Mouse (Mus musculus) midbrain, embryonic 11.5 days (tissue): ENCODE measurements at regions not wholly inside any gene's neighbourhood (a gene's known extent, or its start where the extent isn't known, plus 50 kb on each side); places are given as distances from the start of the nearest gene placed in this dataset.
A peak's percentile ranks its signal among the peaks of the same experiment; 100 is the strongest.

Experiments
- ATAC-seq: fragments of 200-750 bp; cut with Nextera tagmentation; 2 replicates; pipeline ENCODE4 v1.8.0; 2017; ENCODE audit warnings: moderate TSS enrichment, moderate library complexity; ENCODE audit not compliant: low FRiP score
- DNase-seq: peaks from one replicate; pipeline ENCODE4 v3.0.0; 2015; ENCODE audit warnings: low spot score; ENCODE audit errors: missing footprints
- H3K27ac ChIP-seq: fragments of 300-500 bp; sonication (generic); 2 replicates; pipeline ENCODE4 v1.5.1; 2014; ENCODE audit warnings: low read depth, low read length
- H3K27me3 ChIP-seq: fragments of 300-500 bp; sonication (generic); 2 replicates; pipeline ENCODE4 v1.6.1; 2014; ENCODE audit warnings: mild to moderate bottlenecking, low read length, moderate library complexity, mixed read lengths; ENCODE audit not compliant: control insufficient read depth, insufficient read depth
- H3K36me3 ChIP-seq: fragments of 300-500 bp; sonication (generic); 2 replicates; pipeline ENCODE4 v1.6.1; 2014; ENCODE audit warnings: mild to moderate bottlenecking, low read length, moderate library complexity, mixed read lengths; ENCODE audit not compliant: control insufficient read depth, insufficient read depth
- H3K4me1 ChIP-seq: fragments of 300-500 bp; sonication (generic); 2 replicates; pipeline ENCODE4 v1.6.1; 2014; ENCODE audit warnings: low read length; ENCODE audit not compliant: control insufficient read depth, insufficient read depth
- H3K4me2 ChIP-seq: fragments of 300-500 bp; sonication (generic); 2 replicates; pipeline ENCODE4 v1.6.1; 2014; ENCODE audit warnings: mild to moderate bottlenecking, moderate library complexity
- H3K4me3 ChIP-seq: fragments of 300-500 bp; sonication (generic); 2 replicates; pipeline ENCODE4 v1.5.1; 2014; ENCODE audit warnings: low read depth, low read length
- H3K9ac ChIP-seq: fragments of 300-500 bp; sonication (generic); 2 replicates; pipeline ENCODE4 v1.6.1; 2014; ENCODE audit warnings: low read length
- H3K9me3 ChIP-seq: fragments of 300-500 bp; sonication (generic); 2 replicates; pipeline ENCODE4 v1.6.1; 2016; ENCODE audit warnings: low read length; ENCODE audit not compliant: control insufficient read depth
- WGBS: fragments of 180-500 bp; shearing (Covaris S2); extraction: QIAGEN DNeasy Blood & Tissue Kit; methylation state at CpG from one replicate; pipeline ENCODE4 v1.1.7; 2014; 5-methylcytosine and 5-hydroxymethylcytosine counted together

- Histone ChIP-seq H3K27me3 (no peaks in the 10 kb centered on the region), H3K27ac (no peak overlapping the region), H3K9me3 (no peaks in the 10 kb centered on the region), H3K4me3 (no peak overlapping the region), H3K4me2 (no peak overlapping the region), H3K36me3 (no peaks in the 10 kb centered on the region), H3K4me1 (peaks cover 10% of the 10 kb centered on the region), H3K9ac (no peak overlapping the region)
- ATAC-seq (0 out of 2 replicates have a peak, but pooled peaks have one; percentile 18), DNase-seq (no peak)
- WGBS = 80% methylated on average over 8 of the region's 8 CpGs
Measured at GRCm38 (mm10) chr12:98047765-98048164, 211.5 kb downstream of the Galc start.

- H3K36me3 ChIP-seq = no peaks in the 10 kb centered on the region
- H3K4me1 ChIP-seq = peaks cover 10% of the 10 kb centered on the region
- no peak overlapping the region for H3K9ac ChIP-seq
- peak; percentile 82 for DNase-seq
- no peak overlapping the region for H3K4me2 ChIP-seq
- no peaks in the 10 kb centered on the region for H3K27me3 ChIP-seq
- ATAC-seq = peak; percentile 61
- 48% methylated on average over 11 of the region's 11 CpGs for WGBS
- no peak overlapping the region for H3K4me3 ChIP-seq
- H3K9me3 ChIP-seq = no peaks in the 10 kb centered on the region
- no peak overlapping the region for H3K27ac ChIP-seq
Measured at GRCm38 (mm10) chr12:98046459-98047440, 212.5 kb downstream of the Galc start.

- Histone ChIP-seq H3K27me3 (no peaks in the 10 kb centered on the region), H3K36me3 (no peaks in the 10 kb centered on the region), H3K4me2 (no peak overlapping the region), H3K4me3 (no peak overlapping the region), H3K27ac (no peak overlapping the region), H3K9ac (no peak overlapping the region), H3K4me1 (peaks cover 10% of the 10 kb centered on the region), H3K9me3 (no peaks in the 10 kb centered on the region)
- ATAC-seq (no peak), DNase-seq (no peak)
- 87% methylated on average over 5 of the region's 5 CpGs for WGBS
Measured at GRCm38 (mm10) chr12:98045784-98046458, 213.3 kb downstream of the Galc start.

- Histone ChIP-seq H3K27ac (no peak overlapping the region), H3K9ac (no peak overlapping the region), H3K9me3 (no peaks in the 10 kb centered on the region), H3K4me1 (peaks cover 4% of the 10 kb centered on the region; the same call in 1 of the 2 replicates), H3K4me2 (no peak overlapping the region), H3K27me3 (no peaks in the 10 kb centered on the region), H3K36me3 (no peaks in the 10 kb centered on the region), H3K4me3 (no peak overlapping the region)
- WGBS = 83% methylated on average over 5 of the region's 5 CpGs
- no peak for ATAC-seq
- DNase-seq = no peak
Measured at GRCm38 (mm10) chr12:98043436-98043835, 215.8 kb downstream of the Galc start.

- H3K4me2 ChIP-seq = no peak overlapping the region
- H3K27me3 ChIP-seq = no peaks in the 10 kb centered on the region
- DNase-seq = no peak
- H3K27ac ChIP-seq = no peak overlapping the region
- H3K4me3 ChIP-seq = no peak overlapping the region
- H3K9ac ChIP-seq = no peak overlapping the region
- no peak for ATAC-seq
- no peaks in the 10 kb centered on the region for H3K9me3 ChIP-seq
- 87% methylated on average over 4 of the region's 4 CpGs for WGBS
- H3K36me3 ChIP-seq = no peaks in the 10 kb centered on the region
- H3K4me1 ChIP-seq = no peaks in the 10 kb centered on the region
Measured at GRCm38 (mm10) chr12:98039677-98040076, 219.6 kb downstream of the Galc start.

- Histone ChIP-seq H3K4me3 (no peak overlapping the region), H3K4me2 (no peak overlapping the region), H3K36me3 (no peaks in the 10 kb centered on the region), H3K9me3 (no peaks in the 10 kb centered on the region), H3K4me1 (no peaks in the 10 kb centered on the region), H3K27me3 (no peaks in the 10 kb centered on the region), H3K9ac (no peak overlapping the region), H3K27ac (no peak overlapping the region)
- DNase-seq (no peak), ATAC-seq (0 out of 2 replicates have a peak, but pooled peaks have one; percentile 14)
- WGBS = 82% methylated on average over 6 of the region's 6 CpGs
Measured at GRCm38 (mm10) chr12:98023655-98024054, 235.6 kb downstream of the Galc start.

GRCm38 (mm10) chr12:98014607-98015278, 244.5 kb downstream of the Galc start:
- no peaks in the 10 kb centered on the region for H3K4me1 ChIP-seq
- H3K9ac ChIP-seq = no peak overlapping the region
- no peaks in the 10 kb centered on the region for H3K36me3 ChIP-seq
- ATAC-seq (no peak), DNase-seq (no peak)
- H3K4me3 ChIP-seq = no peak overlapping the region
- H3K4me2 ChIP-seq = no peak overlapping the region
- 68% methylated on average over 8 of the region's 8 CpGs for WGBS
- H3K27ac ChIP-seq = no peak overlapping the region
- H3K27me3 ChIP-seq = no peaks in the 10 kb centered on the region
- H3K9me3 ChIP-seq = no peaks in the 10 kb centered on the region

GRCm38 (mm10) chr12:98009175-98009574, 250.1 kb downstream of the Galc start:
- Histone ChIP-seq H3K36me3 (no peaks in the 10 kb centered on the region), H3K4me3 (no peak overlapping the region), H3K4me2 (no peak overlapping the region), H3K9ac (no peak overlapping the region), H3K27me3 (no peaks in the 10 kb centered on the region), H3K27ac (no peak overlapping the region), H3K4me1 (peaks cover 3% of the 10 kb centered on the region; the same call in 1 of the 2 replicates), H3K9me3 (no peaks in the 10 kb centered on the region)
- ATAC-seq (no peak), DNase-seq (no peak)
- 93% methylated on average over 2 of the region's 2 CpGs for WGBS
